Mouse (Mus musculus): ENCODE data around the gene Pard3b. TPM values are rescaled to one million over a fixed set of nuclear protein-coding genes. Genes with fewer than 3 reads are reported as not detected.

Pard3b gene
- total and polyA plus RNA-seq, 3 experiments, result 0.30 to 0.75 (median 0.63) TPM

DNA sequence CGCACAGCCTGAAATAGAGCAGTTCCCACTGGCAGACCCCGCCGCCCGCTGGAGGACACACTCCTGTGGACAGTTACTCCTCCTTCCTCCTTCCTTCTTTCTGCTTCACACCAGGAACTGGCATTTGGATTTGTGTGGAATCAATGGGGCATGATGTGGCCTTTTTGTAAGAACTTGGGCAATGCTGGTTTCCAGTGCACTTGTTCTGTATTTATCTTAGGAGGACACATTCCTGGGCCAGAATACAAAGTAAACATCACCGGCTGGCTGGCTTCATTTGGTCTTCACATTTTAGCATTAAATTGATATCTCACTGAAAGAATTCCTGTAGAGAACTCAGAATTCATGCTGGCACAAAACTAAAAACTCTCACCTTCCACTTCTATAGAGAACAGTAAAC, 695.6 kb downstream of the Pard3b start:
- DNase-seq (ENCODE audit: extremely low read depth), result no peak
- no peak overlapping the region for H3K4me2 ChIP-seq (ENCODE audit: insufficient read depth, low read depth, poor library complexity, severe bottlenecking)
- dilution Hi-C loops (cut with MboI; ENCODE audit: extremely low pct_ligation_motif_present, extremely low pct_unique_long_range_greater_than_20kb, low sequenced_read_pairs), result no loop called here
- H3K4me1 ChIP-seq (ENCODE audit: control insufficient read depth in 1 of 2, insufficient read depth in 2 of 2), result no peaks in the 10 kb centered on the region
- no peaks in the 10 kb centered on the region for H3K9me3 ChIP-seq (replicated peaks; ENCODE audit: low read length)
- H3K36me3 ChIP-seq (replicated peaks in 1 of 2; ENCODE audit: control insufficient read depth in 1 of 2, insufficient read depth in 1 of 2, low read length in 1 of 2), result no peaks in the 10 kb centered on the region
- TF ChIP-seq ELF1 (IDR thresholded peaks at IDR 0.05; ENCODE audit: low read depth, low read length) (no peak), CHD1 (IDR thresholded peaks at IDR 0.05; ENCODE audit: low read depth, low read length) (no peak), PAX5 (IDR thresholded peaks at IDR 0.05; ENCODE audit: low read length) (no peak), JUND (conservative IDR thresholded peaks at IDR 0.05; ENCODE audit: low read depth, low read length) (no peak), IRF4 (IDR thresholded peaks at IDR 0.05; ENCODE audit: low read depth, low read length) (no peak), ETS1 (conservative IDR thresholded peaks at IDR 0.05; ENCODE audit: low read depth, low read length) (no peak), CHD2 (IDR thresholded peaks at IDR 0.05; ENCODE audit: low read length) (no peak), CTCF (conservative IDR thresholded peaks at IDR 0.05 in 1 of 2, IDR thresholded peaks at IDR 0.05 in 1 of 2; ENCODE audit: low read depth in 2 of 2, low read length in 2 of 2) (no peak), ZNF384 (IDR thresholded peaks at IDR 0.05; ENCODE audit: low read depth, low read length) (no peak), BHLHE40 (IDR thresholded peaks at IDR 0.05; ENCODE audit: low read depth, low read length) (no peak), ZC3H11A (IDR thresholded peaks at IDR 0.05; ENCODE audit: low read depth, low read length) (no peak)
- in situ Hi-C loops (cut with MboI; ENCODE audit: low pct_ligation_motif_present, low pct_unique_long_range_greater_than_20kb, low sequenced_read_pairs), result no loop called here
- no peaks in the 10 kb centered on the region for H3K27me3 ChIP-seq (replicated peaks)
- H3K9ac ChIP-seq (ENCODE audit: insufficient read depth, low read depth), result no peak overlapping the region
- no peak overlapping the region for H3K4me3 ChIP-seq (replicated peaks in 1 of 3; ENCODE audit: low read depth in 2 of 3, low read length in 2 of 3, poor library complexity in 1 of 3)
- no peaks in the 10 kb centered on the region for H3K79me2 ChIP-seq (replicated peaks; ENCODE audit: control insufficient read depth, extremely low read depth, insufficient read depth, poor library complexity, severe bottlenecking)
- H3K27ac ChIP-seq (ENCODE audit: insufficient read depth, low read depth), result no peak overlapping the region

- H3K79me2 ChIP-seq (replicated peaks; ENCODE audit: control insufficient read depth, extremely low read depth, insufficient read depth, poor library complexity, severe bottlenecking), result no peaks in the 10 kb centered on the region
- H3K27ac ChIP-seq (ENCODE audit: insufficient read depth, low read depth), result no peak overlapping the region
- no peak for DNase-seq (ENCODE audit: extremely low read depth)
- H3K4me1 ChIP-seq (ENCODE audit: control insufficient read depth in 1 of 2, insufficient read depth in 2 of 2), result no peaks in the 10 kb centered on the region
- H3K4me2 ChIP-seq (ENCODE audit: insufficient read depth, low read depth, poor library complexity, severe bottlenecking), result no peak overlapping the region
- no peaks in the 10 kb centered on the region for H3K27me3 ChIP-seq (replicated peaks)
- dilution Hi-C loops (cut with MboI; ENCODE audit: extremely low pct_ligation_motif_present, extremely low pct_unique_long_range_greater_than_20kb, low sequenced_read_pairs) (no loop called here), in situ Hi-C loops (cut with MboI; ENCODE audit: low pct_ligation_motif_present, low pct_unique_long_range_greater_than_20kb, low sequenced_read_pairs) (no loop called here)
- no peaks in the 10 kb centered on the region for H3K36me3 ChIP-seq (replicated peaks in 1 of 2; ENCODE audit: control insufficient read depth in 1 of 2, insufficient read depth in 1 of 2, low read length in 1 of 2)
- H3K4me3 ChIP-seq (replicated peaks in 1 of 3; ENCODE audit: low read depth in 2 of 3, low read length in 2 of 3, poor library complexity in 1 of 3), result no peak overlapping the region
- H3K9me3 ChIP-seq (replicated peaks; ENCODE audit: low read length), result no peaks in the 10 kb centered on the region
- H3K9ac ChIP-seq (ENCODE audit: insufficient read depth, low read depth), result no peak overlapping the region
- TF ChIP-seq ELF1 (IDR thresholded peaks at IDR 0.05; ENCODE audit: low read depth, low read length) (no peak), GABPA (IDR thresholded peaks at IDR 0.05; ENCODE audit: insufficient replicate concordance, low read depth, low read length) (no peak), MAFK (IDR thresholded peaks at IDR 0.05; ENCODE audit: insufficient replicate concordance, low read length) (no peak), USF1 (IDR thresholded peaks at IDR 0.05; ENCODE audit: low read depth, low read length) (no peak), ETS1 (conservative IDR thresholded peaks at IDR 0.05; ENCODE audit: low read depth, low read length) (no peak), MYC (IDR thresholded peaks at IDR 0.05; ENCODE audit: low read depth, low read length) (no peak), ZNF384 (IDR thresholded peaks at IDR 0.05; ENCODE audit: low read depth, low read length) (no peak), MEF2A (IDR thresholded peaks at IDR 0.05; ENCODE audit: borderline replicate concordance, low read depth, low read length) (no peak)
These were observed 701.6 kb downstream of the Pard3b start for GRCm38 (mm10) chr1:62340261-62340660.
